Mouse (Mus musculus): Measurements from ENCODE around the gene Ppp2r5a. TPM values are rescaled to one million over a fixed set of nuclear protein-coding genes. Genes with fewer than 3 reads are reported as not detected.

Ppp2r5a gene
- polyA plus RNA-seq, 1 experiment from 2014 or later: 19.2 TPM

DNA sequence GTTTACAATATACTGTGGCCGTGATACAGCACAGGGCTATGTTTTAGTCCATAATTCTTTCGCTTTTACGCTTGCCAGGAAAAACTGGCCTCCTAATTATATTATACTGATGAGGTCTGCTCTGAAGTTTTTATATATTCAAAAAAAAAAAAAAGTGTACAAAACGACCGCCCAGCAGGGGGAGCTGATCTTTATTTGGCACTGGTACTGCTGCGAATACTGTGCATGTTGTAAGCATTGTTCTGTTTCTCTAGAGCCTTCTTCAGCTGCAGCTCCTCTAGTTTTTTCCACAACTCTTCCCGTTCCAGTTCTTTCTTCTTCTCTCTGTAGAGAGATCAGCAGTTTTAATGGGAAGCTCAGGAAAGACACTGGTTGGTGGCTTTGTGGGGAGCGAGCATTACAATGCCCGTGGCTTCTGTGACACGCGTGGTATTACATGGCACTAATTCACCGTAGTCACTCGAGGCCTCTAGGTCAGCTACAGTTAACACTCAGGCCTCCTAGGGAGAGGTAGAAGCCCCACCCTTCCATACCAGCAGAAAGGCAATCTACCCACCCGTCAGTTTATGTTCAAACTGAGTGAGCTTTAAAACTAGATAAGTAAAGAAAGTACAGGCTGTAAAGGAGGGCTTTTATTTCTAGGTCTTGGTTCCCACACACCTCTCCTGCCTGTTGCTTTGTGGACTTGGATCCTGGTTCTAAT lies 50.1 kb downstream of the Ppp2r5a start:
- peak; percentile 91 for DNase-seq (ENCODE audit: low spot score, missing footprints)

DNA sequence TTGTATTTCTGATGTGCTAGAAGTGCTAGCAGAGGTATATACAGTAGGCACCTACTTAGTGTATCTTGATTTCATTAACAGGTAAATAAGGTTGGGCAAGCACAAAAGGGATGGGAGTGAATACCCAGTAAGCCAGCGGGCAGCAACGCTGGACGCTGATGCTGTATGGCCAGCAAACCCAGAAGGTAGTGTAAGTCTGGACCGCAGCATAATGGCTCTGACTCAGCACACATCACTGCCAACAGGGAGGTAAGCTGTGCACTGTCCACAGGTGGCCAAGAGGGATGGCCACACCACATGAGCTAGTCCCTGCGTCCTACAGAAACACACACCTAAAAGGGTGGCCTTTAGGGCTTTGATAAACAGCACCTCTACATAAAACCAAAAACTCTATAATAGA lies 52.7 kb downstream of the Ppp2r5a start:
- WGBS: 95% methylated on average over 5 of the region's 5 CpGs
- H3K4me1 ChIP-seq (ENCODE audit: control insufficient read depth, insufficient read depth, low read length): no peaks in the 10 kb centered on the region

More for the DNA sequence above, 50.1 kb downstream of the Ppp2r5a start:
- ATAC-seq (ENCODE audit: low FRiP score): no peak
- Histone ChIP-seq H3K27me3 (ENCODE audit: control insufficient read depth, insufficient read depth, low read length) (no peaks in the 10 kb centered on the region), H3K4me3 (ENCODE audit: low read depth, low read length) (no peak overlapping the region), H3K36me3 (ENCODE audit: control insufficient read depth, insufficient read depth, low read length) (peaks cover 13% of the 10 kb centered on the region), H3K9me3 (ENCODE audit: control insufficient read depth, low read length) (no peaks in the 10 kb centered on the region), H3K27ac (ENCODE audit: low read depth, low read length) (no peak overlapping the region), H3K4me2 (no peak overlapping the region), H3K9ac (ENCODE audit: low read length) (no peak overlapping the region), H3K4me1 (ENCODE audit: control insufficient read depth, insufficient read depth, low read length) (no peaks in the 10 kb centered on the region)
- 74% methylated on average over 14 of the region's 14 CpGs for WGBS

DNA sequence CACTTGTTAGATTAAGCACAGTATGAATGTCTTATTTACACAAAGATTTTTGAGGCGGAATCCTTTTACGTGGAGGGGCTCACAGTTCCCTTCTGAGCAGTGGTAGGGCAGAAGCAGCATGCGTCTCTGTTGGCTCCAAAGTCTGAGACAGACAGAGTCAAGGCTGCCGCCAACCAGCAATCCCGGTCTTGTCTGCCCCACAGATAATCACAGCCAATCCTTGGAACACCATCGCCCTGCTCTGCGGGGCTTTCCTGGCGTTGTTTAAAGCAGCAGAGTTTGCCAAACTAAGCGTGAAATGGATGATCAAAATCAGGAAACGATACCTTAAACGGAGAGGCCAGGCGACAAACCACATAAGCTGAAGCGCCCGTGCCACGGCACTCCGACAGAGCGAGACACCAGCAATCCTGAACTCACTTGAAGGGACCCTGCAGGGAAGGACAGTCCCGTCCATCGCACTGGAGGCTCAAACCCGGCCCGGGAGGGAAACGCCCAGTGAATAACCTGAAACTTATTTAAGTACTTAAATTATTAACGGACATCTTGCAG lies 53.5 kb downstream of the Ppp2r5a start:
- peaks cover 13% of the 10 kb centered on the region for H3K36me3 ChIP-seq (ENCODE audit: control insufficient read depth, insufficient read depth, low read length)
- H3K4me2 ChIP-seq: no peak overlapping the region
- H3K4me3 ChIP-seq (ENCODE audit: low read depth, low read length): no peak overlapping the region
- H3K9me3 ChIP-seq (ENCODE audit: control insufficient read depth, low read length): no peaks in the 10 kb centered on the region
- H3K27ac ChIP-seq (ENCODE audit: low read depth, low read length): no peak overlapping the region
- DNase-seq (ENCODE audit: low spot score, missing footprints) (no peak), ATAC-seq (ENCODE audit: low FRiP score) (no peak)
- no peaks in the 10 kb centered on the region for H3K4me1 ChIP-seq (ENCODE audit: control insufficient read depth, insufficient read depth, low read length)
- H3K27me3 ChIP-seq (ENCODE audit: control insufficient read depth, insufficient read depth, low read length): no peaks in the 10 kb centered on the region
- 88% methylated on average over 23 of the region's 23 CpGs for WGBS
- H3K9ac ChIP-seq (ENCODE audit: low read length): no peak overlapping the region

More for the DNA sequence above, 52.7 kb downstream of the Ppp2r5a start:
- Histone ChIP-seq H3K4me2 (no peak overlapping the region), H3K9ac (ENCODE audit: low read length) (no peak overlapping the region), H3K4me3 (ENCODE audit: low read depth, low read length) (no peak overlapping the region), H3K27ac (ENCODE audit: low read depth, low read length) (no peak overlapping the region), H3K36me3 (ENCODE audit: control insufficient read depth, insufficient read depth, low read length) (peaks cover 15% of the 10 kb centered on the region), H3K9me3 (ENCODE audit: control insufficient read depth, low read length) (no peaks in the 10 kb centered on the region), H3K27me3 (ENCODE audit: control insufficient read depth, insufficient read depth, low read length) (no peaks in the 10 kb centered on the region)
- ATAC-seq (ENCODE audit: low FRiP score) (no peak), DNase-seq (ENCODE audit: low spot score, missing footprints) (no peak)

DNA sequence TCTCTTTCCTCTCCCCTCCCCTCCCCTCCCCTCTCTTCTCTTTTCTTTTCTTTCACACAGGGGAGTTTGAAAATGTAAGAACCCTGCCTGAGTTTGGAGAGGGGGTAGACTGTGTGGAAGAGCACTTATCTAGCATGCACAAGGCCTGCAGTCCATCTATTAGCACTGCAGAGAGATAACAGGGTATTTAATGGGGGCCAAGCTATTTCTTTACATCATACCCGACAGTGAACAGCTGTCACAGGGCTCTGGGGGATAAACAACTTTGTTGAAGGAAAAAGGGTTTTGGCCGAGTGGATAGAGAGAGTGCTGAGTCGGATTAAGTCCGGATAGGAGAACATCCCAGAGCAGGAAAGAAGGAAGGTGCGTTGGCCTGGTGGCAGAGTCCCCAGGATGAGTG lies 54.1 kb downstream of the Ppp2r5a start:
- Histone ChIP-seq H3K4me3 (ENCODE audit: low read depth, low read length) (no peak overlapping the region), H3K4me2 (no peak overlapping the region), H3K9ac (ENCODE audit: low read length) (no peak overlapping the region), H3K27ac (ENCODE audit: low read depth, low read length) (no peak overlapping the region), H3K27me3 (ENCODE audit: control insufficient read depth, insufficient read depth, low read length) (no peaks in the 10 kb centered on the region), H3K4me1 (ENCODE audit: control insufficient read depth, insufficient read depth, low read length) (no peaks in the 10 kb centered on the region), H3K9me3 (ENCODE audit: control insufficient read depth, low read length) (no peaks in the 10 kb centered on the region), H3K36me3 (ENCODE audit: control insufficient read depth, insufficient read depth, low read length) (peaks cover 11% of the 10 kb centered on the region)
- WGBS: 67% methylated on average over 5 of the region's 5 CpGs
- DNase-seq (ENCODE audit: low spot score, missing footprints): no peak
- no peak for ATAC-seq (ENCODE audit: low FRiP score)

DNA sequence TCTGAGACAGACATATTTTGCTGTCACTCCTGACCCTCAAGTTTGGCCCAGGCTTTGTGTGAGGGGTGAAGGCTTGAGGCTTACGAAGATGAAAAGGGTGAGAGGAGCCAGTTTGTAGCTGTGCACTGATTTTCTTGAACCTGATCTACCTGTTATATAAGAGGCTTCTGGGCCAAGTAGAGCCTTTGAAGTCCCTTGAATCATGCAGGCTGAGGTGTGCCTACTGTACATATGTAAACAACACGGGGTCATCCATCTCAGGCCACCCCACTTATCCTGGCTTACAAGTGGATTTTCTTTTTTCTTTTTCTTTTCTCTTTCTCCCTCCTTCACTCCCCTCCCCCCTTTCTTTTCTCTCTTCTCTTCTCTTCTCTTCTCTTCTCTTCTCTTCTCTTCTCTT lies 54.5 kb downstream of the Ppp2r5a start:
- WGBS: 94% methylated on average over 2 of the region's 2 CpGs
- H3K4me1 ChIP-seq (ENCODE audit: control insufficient read depth, insufficient read depth, low read length): no peaks in the 10 kb centered on the region
- H3K4me3 ChIP-seq (ENCODE audit: low read depth, low read length): no peak overlapping the region
- no peaks in the 10 kb centered on the region for H3K27me3 ChIP-seq (ENCODE audit: control insufficient read depth, insufficient read depth, low read length)
- H3K27ac ChIP-seq (ENCODE audit: low read depth, low read length): no peak overlapping the region
- H3K9me3 ChIP-seq (ENCODE audit: control insufficient read depth, low read length): no peaks in the 10 kb centered on the region
- H3K4me2 ChIP-seq: no peak overlapping the region
- no peak for ATAC-seq (ENCODE audit: low FRiP score)
- DNase-seq (ENCODE audit: low spot score, missing footprints): no peak
- H3K9ac ChIP-seq (ENCODE audit: low read length): no peak overlapping the region
- H3K36me3 ChIP-seq (ENCODE audit: control insufficient read depth, insufficient read depth, low read length): peaks cover 8% of the 10 kb centered on the region

DNA sequence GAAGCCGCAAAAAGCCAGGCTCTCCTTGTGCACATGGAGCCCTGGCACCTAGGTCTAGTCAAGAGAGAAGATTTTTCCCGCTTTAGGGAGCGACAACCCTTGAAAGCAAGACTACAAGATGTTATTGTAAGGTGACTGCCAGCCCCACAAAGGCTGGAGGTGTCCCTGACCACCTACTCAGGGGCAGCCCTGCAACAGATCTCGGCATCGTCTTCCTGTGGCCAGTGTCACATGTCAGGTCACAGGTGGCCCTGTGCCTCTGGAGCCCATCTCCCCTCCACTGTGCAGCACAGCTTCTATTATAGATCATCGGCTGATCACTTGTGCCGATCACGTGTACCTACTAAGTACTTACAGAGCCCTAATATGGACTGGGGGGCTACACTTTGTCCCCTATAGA lies 55.5 kb downstream of the Ppp2r5a start:
- H3K4me2 ChIP-seq: no peak overlapping the region
- peaks cover 11% of the 10 kb centered on the region for H3K36me3 ChIP-seq (ENCODE audit: control insufficient read depth, insufficient read depth, low read length)
- H3K9me3 ChIP-seq (ENCODE audit: control insufficient read depth, low read length): no peaks in the 10 kb centered on the region
- H3K27me3 ChIP-seq (ENCODE audit: control insufficient read depth, insufficient read depth, low read length): no peaks in the 10 kb centered on the region
- no peaks in the 10 kb centered on the region for H3K4me1 ChIP-seq (ENCODE audit: control insufficient read depth, insufficient read depth, low read length)
- WGBS: 94% methylated on average over 8 of the region's 8 CpGs
- DNase-seq (ENCODE audit: low spot score, missing footprints) (no peak), ATAC-seq (ENCODE audit: low FRiP score) (no peak)
- H3K27ac ChIP-seq (ENCODE audit: low read depth, low read length): no peak overlapping the region
- H3K9ac ChIP-seq (ENCODE audit: low read length): no peak overlapping the region
- H3K4me3 ChIP-seq (ENCODE audit: low read depth, low read length): no peak overlapping the region

DNA sequence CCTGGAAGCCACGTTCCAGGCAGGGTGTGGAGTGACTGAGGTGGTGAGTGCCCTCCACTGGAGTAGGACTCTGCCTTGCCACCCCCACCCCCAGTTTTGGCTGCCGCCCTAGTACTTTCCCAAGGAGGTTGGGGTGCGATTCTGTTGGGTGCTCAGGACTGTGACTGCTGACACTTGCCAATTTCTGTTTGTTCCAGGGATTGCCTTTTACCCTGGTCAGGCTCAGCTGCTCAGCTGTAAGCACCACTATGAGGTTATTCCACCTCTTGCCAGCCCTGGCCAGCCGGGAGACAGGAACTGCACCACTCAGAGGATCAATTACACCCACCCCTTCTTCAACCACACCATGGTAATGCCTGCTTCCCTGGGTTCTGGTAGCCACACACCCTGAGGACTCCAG lies 62.5 kb downstream of the Ppp2r5a start:
- Histone ChIP-seq H3K4me3 (ENCODE audit: low read depth, low read length) (no peak overlapping the region), H3K27ac (ENCODE audit: low read depth, low read length) (no peak overlapping the region), H3K4me1 (ENCODE audit: control insufficient read depth, insufficient read depth, low read length) (no peaks in the 10 kb centered on the region), H3K9ac (ENCODE audit: low read length) (no peak overlapping the region), H3K27me3 (ENCODE audit: control insufficient read depth, insufficient read depth, low read length) (no peaks in the 10 kb centered on the region), H3K4me2 (no peak overlapping the region), H3K36me3 (ENCODE audit: control insufficient read depth, insufficient read depth, low read length) (peaks cover 30% of the 10 kb centered on the region), H3K9me3 (ENCODE audit: control insufficient read depth, low read length) (no peaks in the 10 kb centered on the region)
- WGBS: 98% methylated on average over 4 of the region's 4 CpGs
- ATAC-seq (ENCODE audit: low FRiP score) (no peak), DNase-seq (ENCODE audit: low spot score, missing footprints) (no peak)

DNA sequence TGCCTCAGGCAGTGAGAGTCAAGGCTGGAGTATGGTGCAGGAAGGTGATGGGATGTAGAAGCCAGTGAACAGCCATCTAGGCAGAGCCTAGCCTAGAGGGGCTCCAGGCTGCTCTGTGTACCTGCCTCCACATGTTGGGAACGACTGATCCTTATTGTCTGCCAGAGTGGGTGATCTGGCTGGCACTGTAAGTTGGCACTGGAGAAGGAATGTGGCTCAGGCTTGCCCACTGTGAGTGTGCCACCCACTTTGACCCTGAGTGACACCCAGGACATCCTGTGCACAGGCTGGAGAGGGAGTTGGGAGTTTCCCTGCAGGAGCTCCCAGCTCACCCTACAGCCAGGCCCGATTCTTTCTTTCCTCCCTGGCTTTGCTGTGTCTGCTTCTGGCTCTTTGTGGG lies 63.2 kb downstream of the Ppp2r5a start:
- H3K4me1 ChIP-seq (ENCODE audit: control insufficient read depth, insufficient read depth, low read length): no peaks in the 10 kb centered on the region
- DNase-seq (ENCODE audit: low spot score, missing footprints) (no peak), ATAC-seq (ENCODE audit: low FRiP score) (no peak)
- H3K9ac ChIP-seq (ENCODE audit: low read length): no peak overlapping the region
- no peak overlapping the region for H3K4me2 ChIP-seq
- 91% methylated on average over 2 of the region's 2 CpGs for WGBS
- no peak overlapping the region for H3K4me3 ChIP-seq (ENCODE audit: low read depth, low read length)
- no peaks in the 10 kb centered on the region for H3K9me3 ChIP-seq (ENCODE audit: control insufficient read depth, low read length)
- H3K36me3 ChIP-seq (ENCODE audit: control insufficient read depth, insufficient read depth, low read length): peaks cover 30% of the 10 kb centered on the region
- no peaks in the 10 kb centered on the region for H3K27me3 ChIP-seq (ENCODE audit: control insufficient read depth, insufficient read depth, low read length)
- H3K27ac ChIP-seq (ENCODE audit: low read depth, low read length): no peak overlapping the region

DNA sequence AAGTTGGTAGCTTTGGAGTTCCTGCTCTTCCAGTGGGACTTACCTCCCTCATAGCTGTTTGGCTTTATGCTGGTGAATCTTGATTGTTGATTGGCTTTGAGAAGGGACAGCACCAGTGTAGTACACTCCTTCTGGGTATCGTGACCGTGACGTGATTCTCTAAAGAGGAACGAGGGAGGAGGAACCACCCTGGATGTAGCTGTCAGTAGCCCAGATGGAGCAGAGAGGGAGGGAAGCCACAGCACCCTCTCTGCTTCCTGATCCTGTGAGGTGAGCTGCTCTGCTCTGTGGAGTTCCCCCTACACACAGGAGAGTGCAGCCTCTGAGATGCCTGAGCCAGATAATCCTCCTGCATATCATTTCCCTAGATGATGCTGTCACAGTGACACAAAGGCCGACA lies 68.6 kb downstream of the Ppp2r5a start:
- no peak overlapping the region for H3K27ac ChIP-seq (ENCODE audit: low read depth, low read length)
- peaks cover 17% of the 10 kb centered on the region; the same call in 1 of the 2 replicates for H3K36me3 ChIP-seq (ENCODE audit: control insufficient read depth, insufficient read depth, low read length)
- ATAC-seq (ENCODE audit: low FRiP score) (no peak), DNase-seq (ENCODE audit: low spot score, missing footprints) (no peak)
- H3K4me1 ChIP-seq (ENCODE audit: control insufficient read depth, insufficient read depth, low read length): no peaks in the 10 kb centered on the region
- H3K9ac ChIP-seq (ENCODE audit: low read length): no peak overlapping the region
- H3K4me3 ChIP-seq (ENCODE audit: low read depth, low read length): no peak overlapping the region
- H3K27me3 ChIP-seq (ENCODE audit: control insufficient read depth, insufficient read depth, low read length): no peaks in the 10 kb centered on the region
- 82% methylated on average over 5 of the region's 5 CpGs for whole genome bisulfite sequencing
- H3K9me3 ChIP-seq (ENCODE audit: control insufficient read depth, low read length): no peaks in the 10 kb centered on the region
- H3K4me2 ChIP-seq: no peak overlapping the region
